Mouse (Mus musculus) embryonic stem cell, embryonic (primary cell): ENCODE results near the gene Mbd6.

Experiments
- CTCF ChIA-PET, 4 experiments: fragments of 300-600 bp in 2 of 4; fragments of 350-600 bp in 2 of 4; sonication (Branson Sonifier 250); formaldehyde crosslinking; loops; one replicate each; lab custom pipeline; 2022; ENCODE audit warnings: inconsistent platforms in 2 of 4; lab: Charles Lee
- POLR2A ChIA-PET, 4 experiments: fragments of 300-600 bp in 2 of 4; fragments of 350-600 bp in 2 of 4; sonication (Branson Sonifier 250); formaldehyde crosslinking; loops; one replicate each; lab custom pipeline; 2022; ENCODE audit warnings: antibody characterized with exemption in 4 of 4, inconsistent platforms in 1 of 4; lab: Charles Lee

The Mbd6 gene

GRCm38 (mm10) chr10:127297015-127297871, 8.4 kb upstream of the Mbd6 start:
- POLR2A ChIA-PET, result interaction anchor here (0.6 to 11.8 kb wide), 15 partner anchors 7 to 88 kb away, joined by 3 to 267 read pairs (median 5); partner anchors contain the start of genes Mars (in 2 of the 4), Dctn2 (in 1 of the 4), Kif5a (in 1 of the 4) and Pip4k2c (in 1 of the 4)
- CTCF ChIA-PET, result interaction anchor here in 1 of 4 experiments (0.6 kb wide), 1 partner anchor 180 kb away, joined by 3 read pairs; no protein-coding TSS in a partner anchor

- POLR2A ChIA-PET, result interaction anchor here in 3 of 4 experiments (1.0 to 11.8 kb wide), 12 partner anchors 8 to 66 kb away, joined by 3 to 267 read pairs (median 6); partner anchors contain the start of genes Kif5a (in 2 of the 3), Mars (in 2 of the 3) and Dctn2 (in 1 of the 3)
- CTCF ChIA-PET, result no interaction called here
Measured at GRCm38 (mm10) chr10:127295986-127296794, 7.4 kb upstream of the Mbd6 start.

GRCm38 (mm10) chr10:127294895-127295510, 6.2 kb upstream of the Mbd6 start:
- ChIA-PET POLR2A (interaction anchor here in 3 of 4 experiments (0.6 to 11.8 kb wide), 15 partner anchors 9 to 1368 kb away, joined by 3 to 267 read pairs (median 4); partner anchors contain the start of genes Kif5a (in 2 of the 3), Mars (in 2 of the 3), Arhgap9 (in 1 of the 3) and Dctn2 (in 1 of the 3)), CTCF (interaction anchor here in 1 of 4 experiments (0.6 kb wide), 2 partner anchors 32 to 119 kb away, joined by 3 read pairs; no protein-coding TSS in a partner anchor)

GRCm38 (mm10) chr10:127293590-127294113, 4.8 kb upstream of the Mbd6 start:
- CTCF ChIA-PET, result no interaction called here
- POLR2A ChIA-PET, result interaction anchor here in 2 of 4 experiments (0.9 to 11.8 kb wide), 9 partner anchors 11 to 56 kb away, joined by 3 to 267 read pairs (median 37); partner anchors contain the start of genes Arhgap9 (in 1 of the 2), Dctn2 (in 1 of the 2), Kif5a (in 1 of the 2) and Mars (in 1 of the 2)

- ChIA-PET CTCF (no interaction called here), POLR2A (interaction anchor here (0.9 to 11.8 kb wide), 15 partner anchors 10 to 63 kb away, joined by 3 to 267 read pairs (median 5); partner anchors contain the start of genes Mars (in 3 of the 4), Arhgap9 (in 1 of the 4), Dctn2 (in 1 of the 4) and Kif5a (in 1 of the 4))
Measured at GRCm38 (mm10) chr10:127292987-127293538, 4.2 kb upstream of the Mbd6 start.

GRCm38 (mm10) chr10:127291881-127292638, 3.2 kb upstream of the Mbd6 start:
- ChIA-PET CTCF (interaction anchor here in 1 of 4 experiments (1.1 kb wide), 1 partner anchor 227 kb away, joined by 3 read pairs; no protein-coding TSS in a partner anchor), POLR2A (interaction anchor here (0.6 to 11.8 kb wide), 32 partner anchors 7 to 949 kb away, joined by 3 to 267 read pairs (median 19); partner anchors contain the start of genes Mars (in 3 of the 4), Arhgap9 (in 2 of the 4), Dctn2 (in 2 of the 4) and Pip4k2c (in 2 of the 4))

GRCm38 (mm10) chr10:127290930-127291880, 2.4 kb upstream of the Mbd6 start:
- ChIA-PET CTCF (interaction anchor here in 2 of 4 experiments (0.6 to 1.1 kb wide), 2 partner anchors 226 to 1439 kb away, joined by 3 to 4 read pairs; no protein-coding TSS in a partner anchor), POLR2A (interaction anchor here (0.5 to 11.8 kb wide), 89 partner anchors 8 to 1275 kb away, joined by 3 to 267 read pairs (median 6); partner anchors contain the start of genes Arhgap9 (in 3 of the 4), Kif5a (in 3 of the 4), Mars (in 3 of the 4) and Pip4k2c (in 3 of the 4))

GRCm38 (mm10) chr10:127290307-127290929, 1.6 kb upstream of the Mbd6 start:
- CTCF ChIA-PET, result interaction anchor here in 2 of 4 experiments (0.8 to 1.5 kb wide), 2 partner anchors 26 to 200 kb away, joined by 3 to 4 read pairs; no protein-coding TSS in a partner anchor
- POLR2A ChIA-PET, result interaction anchor here (0.6 to 11.8 kb wide), 122 partner anchors 8 to 1405 kb away, joined by 3 to 267 read pairs (median 5); partner anchors contain the start of genes Arhgap9 (in 3 of the 4), Cdk4 (in 3 of the 4), Dctn2 (in 3 of the 4) and Kif5a (in 3 of the 4)

GRCm38 (mm10) chr10:127289573-127290191, 864 bp upstream of the Mbd6 start:
- POLR2A ChIA-PET, result interaction anchor here (0.5 to 11.8 kb wide), 97 partner anchors 9 to 1406 kb away, joined by 3 to 267 read pairs (median 6); partner anchors contain the start of genes Arhgap9 (in 3 of the 4), Cdk4 (in 3 of the 4), Dctn2 (in 3 of the 4) and Kif5a (in 3 of the 4)
- CTCF ChIA-PET, result interaction anchor here in 2 of 4 experiments (0.8 to 1.5 kb wide), 2 partner anchors 26 to 199 kb away, joined by 3 to 4 read pairs; no protein-coding TSS in a partner anchor

GRCm38 (mm10) chr10:127288328-127288799, 454 bp downstream of the Mbd6 start:
- POLR2A ChIA-PET, result interaction anchor here in 3 of 4 experiments (0.7 to 8.0 kb wide), 21 partner anchors 9 to 1343 kb away, joined by 3 to 87 read pairs (median 5); partner anchors contain the start of genes Kif5a (in 3 of the 3), Mars (in 2 of the 3), B4galnt1 (in 1 of the 3) and Dctn2 (in 1 of the 3)
- CTCF ChIA-PET, result interaction anchor here in 3 of 4 experiments (0.5 to 0.7 kb wide), 3 partner anchors 20 to 457 kb away, joined by 3 to 4 read pairs (median 3); no protein-coding TSS in a partner anchor

- ChIA-PET CTCF (interaction anchor here in 3 of 4 experiments (0.5 to 0.7 kb wide), 3 partner anchors 19 to 458 kb away, joined by 3 to 4 read pairs (median 3); no protein-coding TSS in a partner anchor), POLR2A (interaction anchor here in 3 of 4 experiments (0.6 to 8.0 kb wide), 25 partner anchors 10 to 1344 kb away, joined by 3 to 87 read pairs (median 4); partner anchors contain the start of genes Kif5a (in 3 of the 3), Mars (in 2 of the 3), B4galnt1 (in 1 of the 3) and Dctn2 (in 1 of the 3))
Measured at GRCm38 (mm10) chr10:127287936-127288293, 903 bp downstream of the Mbd6 start.

GRCm38 (mm10) chr10:127287271-127287935, 1.4 kb downstream of the Mbd6 start:
- ChIA-PET POLR2A (interaction anchor here in 3 of 4 experiments (0.5 to 8.0 kb wide), 32 partner anchors 9 to 468 kb away, joined by 3 to 87 read pairs (median 4); partner anchors contain the start of genes Dctn2 (in 2 of the 3), Kif5a (in 2 of the 3), Mars (in 2 of the 3) and Arhgap9 (in 1 of the 3)), CTCF (no interaction called here)
